Mouse (Mus musculus) forebrain, embryonic 14.5 days (tissue): ENCODE measurements around the gene Rorc. TPM values are rescaled to one million over a fixed set of nuclear protein-coding genes. Genes with fewer than 3 reads are reported as not detected.

ENCODE experiments used
- ATAC-seq: fragments of 200-750 bp; cut with Nextera tagmentation; 2 replicates; pipeline ENCODE4 v1.8.0; 2017; ENCODE audit warnings: mild to moderate bottlenecking, moderate library complexity
- DNase-seq: peaks from one replicate; pipeline ENCODE4 v3.0.0-alpha.2; 2015; ENCODE audit warnings: low spot score
- H3K27ac ChIP-seq: fragments of 300-500 bp; sonication (generic); 2 replicates; pipeline ENCODE4 v1.5.1; 2014; ENCODE audit warnings: low read depth, mild to moderate bottlenecking, control low read depth, low read length, moderate library complexity
- H3K27me3 ChIP-seq: fragments of 300-500 bp; sonication (generic); replicated peaks from 2 replicates; pipeline ENCODE4 v1.6.1; 2014; ENCODE audit warnings: low read length, control low read depth, mixed read lengths; ENCODE audit not compliant: control insufficient read depth, insufficient read depth
- H3K36me3 ChIP-seq: fragments of 300-500 bp; sonication (generic); 2 replicates; pipeline ENCODE4 v1.6.1; 2014; ENCODE audit warnings: low read length, control low read depth; ENCODE audit not compliant: control insufficient read depth, insufficient read depth
- H3K4me1 ChIP-seq: fragments of 300-500 bp; sonication (generic); 2 replicates; pipeline ENCODE4 v1.6.1; 2014; ENCODE audit warnings: antibody characterized with exemption, low read length, control low read depth; ENCODE audit not compliant: control insufficient read depth, insufficient read depth
- H3K4me2 ChIP-seq: fragments of 300-500 bp; sonication (generic); 2 replicates; pipeline ENCODE4 v1.6.1; 2014; ENCODE audit warnings: mild to moderate bottlenecking, control low read depth, low read length
- H3K4me3 ChIP-seq: fragments of 300-500 bp; sonication (generic); 2 replicates; pipeline ENCODE4 v1.5.1; 2014; ENCODE audit warnings: low read depth, low read length, control low read depth
- H3K9ac ChIP-seq: fragments of 300-500 bp; sonication (generic); 2 replicates; pipeline ENCODE4 v1.6.1; 2014; ENCODE audit warnings: mild to moderate bottlenecking, low read length, control low read depth, moderate library complexity
- H3K9me3 ChIP-seq: fragments of 300-500 bp; sonication (generic); replicated peaks from 2 replicates; pipeline ENCODE4 v1.6.1; 2016; ENCODE audit warnings: low read length, control low read depth, mixed read lengths; ENCODE audit not compliant: control insufficient read depth
- WGBS: fragments of 180-500 bp; shearing (Covaris S2); extraction: QIAGEN DNeasy Blood & Tissue Kit; methylation state at CpG from one replicate; pipeline ENCODE4 v1.1.7; 2014; 5-methylcytosine and 5-hydroxymethylcytosine counted together
- polyA plus RNA-seq: library from polyadenylated mRNA; unstranded; fragments of >200 nt; fragmentation: Nextera tagmentation; extraction: Ambion mirVana; gene quantifications from 2 replicates; pipeline ENCODE4 v1.2.1, GENCODE M21; 2014

The Rorc gene
- polyA plus RNA-seq, 1 experiment from 2014 or later, result 1.4 TPM

DNA sequence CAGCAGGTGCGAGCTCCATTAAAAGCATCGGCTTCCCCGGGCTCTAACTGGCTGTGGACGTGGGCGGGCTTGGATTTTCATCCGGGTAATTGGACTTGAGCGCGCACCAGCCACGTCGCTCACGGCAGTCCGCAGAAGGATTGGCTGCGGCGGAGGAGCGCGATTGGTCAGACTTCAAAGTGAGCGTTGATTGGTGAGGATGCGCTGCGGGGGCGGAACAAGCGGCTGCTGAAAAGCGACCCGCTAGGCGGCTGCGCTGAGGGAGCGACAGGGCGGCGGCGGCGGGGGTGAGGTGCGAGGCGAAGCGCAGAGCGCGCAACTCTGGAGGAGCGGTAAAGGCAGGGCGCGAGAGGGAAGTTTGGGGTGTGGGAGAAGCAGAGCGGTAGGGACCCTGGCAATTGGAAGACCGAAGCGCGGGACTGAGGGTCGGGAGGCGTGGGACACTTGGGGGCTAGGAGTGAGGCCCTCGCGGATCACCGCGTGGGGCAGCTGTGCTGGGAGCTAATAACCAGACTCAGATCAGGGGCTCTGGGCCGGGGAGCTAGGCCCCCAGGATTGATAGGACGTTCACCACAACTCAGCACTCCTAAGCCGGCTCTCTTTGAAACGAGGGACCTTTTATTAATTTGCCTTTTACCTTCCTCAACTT, 40.6 kb downstream of the Rorc start, which contains the start of gene Tdrkh:
Tdrkh (plus strand) TSS at position 243 of the 649 bp plus-strand sequence.
- ATAC-seq, result peak; percentile 100

DNA sequence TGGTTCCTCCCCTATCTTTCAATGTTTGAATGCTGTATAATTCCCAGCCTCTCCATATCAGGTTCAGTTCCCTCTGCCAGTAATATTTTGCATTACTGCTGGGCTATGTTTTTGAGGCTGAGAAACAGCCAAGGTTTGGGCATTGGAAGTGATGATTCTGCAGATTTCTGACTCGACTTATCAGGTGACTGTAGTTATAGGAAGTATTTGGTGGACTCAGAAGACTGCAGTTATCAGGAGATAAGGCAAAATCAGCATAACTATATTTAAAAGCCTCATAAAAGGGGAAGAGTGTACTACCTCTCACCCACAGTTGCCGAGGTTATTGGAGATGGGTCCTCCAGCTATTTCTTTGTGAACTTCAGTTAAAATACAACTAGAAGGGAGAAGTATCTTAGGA, 58.4 kb downstream of the Rorc start:
- H3K9me3 ChIP-seq, result no peaks in the 10 kb centered on the region
- peaks cover 47% of the 10 kb centered on the region for H3K36me3 ChIP-seq
- H3K27me3 ChIP-seq, result no peaks in the 10 kb centered on the region
- WGBS, result 89% methylated on average over 2 of the region's 2 CpGs
- H3K4me3 ChIP-seq, result no peak overlapping the region
- H3K4me1 ChIP-seq, result no peaks in the 10 kb centered on the region
- no peak overlapping the region for H3K9ac ChIP-seq
- ATAC-seq (no peak), DNase-seq (no peak)
- no peak overlapping the region for H3K27ac ChIP-seq
- no peak overlapping the region for H3K4me2 ChIP-seq

More for the DNA sequence above, 40.6 kb downstream of the Rorc start, which contains the start of gene Tdrkh:
- Histone ChIP-seq H3K27ac (peak within 1 kb of the TSS; percentile 67), H3K4me1 (0 out of 2 replicates have a peak, but pooled peaks cover 7% of the 10 kb centered on the region), H3K9ac (peak within 1 kb of the TSS; percentile 76), H3K4me3 (peak within 1 kb of the TSS; percentile 57), H3K27me3 (no peaks in the 10 kb centered on the region), H3K36me3 (no peaks in the 10 kb centered on the region), H3K9me3 (no peaks in the 10 kb centered on the region), H3K4me2 (peak within 1 kb of the TSS; percentile 89)
- 7% methylated on average over 52 of the region's 52 CpGs for WGBS
- DNase-seq, result peak; percentile 99

DNA sequence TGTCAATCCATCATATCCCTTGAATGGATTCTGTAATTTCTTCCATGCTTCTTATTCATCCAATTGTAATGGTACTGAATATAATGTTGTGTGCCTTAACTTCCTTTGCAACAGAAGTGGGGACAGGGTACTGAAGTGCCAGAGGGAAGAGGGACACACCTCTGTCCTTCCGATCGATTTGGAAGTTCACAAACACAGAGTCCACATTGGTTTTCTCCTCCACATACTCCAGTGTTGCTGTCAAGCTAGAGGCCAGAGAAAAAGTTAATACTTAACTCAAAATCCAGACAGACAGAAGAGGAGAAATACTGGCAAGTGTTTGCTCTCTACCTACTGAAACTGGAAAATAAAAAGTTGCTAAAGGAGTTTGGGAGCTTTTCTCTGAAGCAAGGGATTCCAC, 61.7 kb downstream of the Rorc start:
- ATAC-seq, result no peak
- H3K4me3 ChIP-seq, result no peak overlapping the region
- H3K27me3 ChIP-seq, result no peaks in the 10 kb centered on the region
- H3K4me1 ChIP-seq, result no peaks in the 10 kb centered on the region
- 94% methylated on average over 2 of the region's 2 CpGs for WGBS
- H3K27ac ChIP-seq, result no peak overlapping the region
- H3K9me3 ChIP-seq, result no peaks in the 10 kb centered on the region
- H3K9ac ChIP-seq, result no peak overlapping the region
- H3K4me2 ChIP-seq, result no peak overlapping the region
- DNase-seq, result no peak
- H3K36me3 ChIP-seq, result peaks cover 19% of the 10 kb centered on the region

DNA sequence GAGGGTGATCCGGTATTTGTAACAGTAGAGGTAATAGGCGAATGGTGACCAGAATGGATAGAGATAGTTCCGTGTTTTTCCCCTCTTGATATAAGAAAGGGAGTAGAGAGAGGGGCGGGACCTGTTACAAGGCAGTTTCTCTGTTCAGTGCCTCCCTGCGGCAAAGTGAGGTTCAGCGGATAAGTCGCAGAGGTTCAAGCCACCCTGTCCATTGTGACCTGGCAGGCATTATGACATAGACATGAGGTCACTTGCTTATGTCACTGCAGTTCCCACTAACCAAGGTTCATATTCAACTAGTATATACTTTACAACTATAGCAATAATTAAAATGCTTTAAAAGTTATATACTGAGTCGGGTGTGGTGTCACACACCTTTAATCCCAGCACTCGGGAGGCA, 63.8 kb downstream of the Rorc start:
- WGBS, result 86% methylated on average over 9 of the region's 9 CpGs
- ATAC-seq, result no peak
- Histone ChIP-seq H3K27ac (no peak overlapping the region), H3K9ac (no peak overlapping the region), H3K36me3 (no peaks in the 10 kb centered on the region), H3K9me3 (no peaks in the 10 kb centered on the region), H3K4me2 (no peak overlapping the region), H3K4me1 (no peaks in the 10 kb centered on the region), H3K27me3 (no peaks in the 10 kb centered on the region), H3K4me3 (no peak overlapping the region)
- no peak for DNase-seq

DNA sequence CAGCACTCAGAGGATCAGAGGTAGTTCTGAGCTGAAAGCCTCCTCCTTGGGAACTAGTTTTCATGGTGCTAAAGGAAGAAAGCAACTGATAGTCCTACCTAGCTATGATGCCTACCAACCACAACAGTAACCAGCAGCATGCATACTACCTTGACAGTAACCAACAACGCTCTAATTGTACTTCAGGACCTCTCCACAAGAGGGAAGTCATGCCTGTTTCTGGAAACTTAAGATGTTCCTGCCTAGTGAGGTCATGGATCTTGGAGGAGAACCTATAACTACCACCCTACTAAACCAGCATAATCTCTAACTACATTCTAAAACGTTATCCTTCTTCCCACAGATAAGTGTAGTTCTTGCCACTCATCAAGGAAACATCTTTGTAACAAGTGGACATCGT, 68.6 kb downstream of the Rorc start:
- peak; percentile 23 for DNase-seq
- H3K27ac ChIP-seq, result no peak overlapping the region
- H3K4me2 ChIP-seq, result no peak overlapping the region
- peaks cover 17% of the 10 kb centered on the region for H3K36me3 ChIP-seq
- ATAC-seq, result no peak
- H3K4me3 ChIP-seq, result no peak overlapping the region
- peaks cover 2% of the 10 kb centered on the region; the same call in 1 of the 2 replicates for H3K4me1 ChIP-seq
- H3K9ac ChIP-seq, result no peak overlapping the region
- no peaks in the 10 kb centered on the region for H3K9me3 ChIP-seq
- WGBS, result 42% methylated on average over 3 of the region's 3 CpGs
- no peaks in the 10 kb centered on the region for H3K27me3 ChIP-seq

DNA sequence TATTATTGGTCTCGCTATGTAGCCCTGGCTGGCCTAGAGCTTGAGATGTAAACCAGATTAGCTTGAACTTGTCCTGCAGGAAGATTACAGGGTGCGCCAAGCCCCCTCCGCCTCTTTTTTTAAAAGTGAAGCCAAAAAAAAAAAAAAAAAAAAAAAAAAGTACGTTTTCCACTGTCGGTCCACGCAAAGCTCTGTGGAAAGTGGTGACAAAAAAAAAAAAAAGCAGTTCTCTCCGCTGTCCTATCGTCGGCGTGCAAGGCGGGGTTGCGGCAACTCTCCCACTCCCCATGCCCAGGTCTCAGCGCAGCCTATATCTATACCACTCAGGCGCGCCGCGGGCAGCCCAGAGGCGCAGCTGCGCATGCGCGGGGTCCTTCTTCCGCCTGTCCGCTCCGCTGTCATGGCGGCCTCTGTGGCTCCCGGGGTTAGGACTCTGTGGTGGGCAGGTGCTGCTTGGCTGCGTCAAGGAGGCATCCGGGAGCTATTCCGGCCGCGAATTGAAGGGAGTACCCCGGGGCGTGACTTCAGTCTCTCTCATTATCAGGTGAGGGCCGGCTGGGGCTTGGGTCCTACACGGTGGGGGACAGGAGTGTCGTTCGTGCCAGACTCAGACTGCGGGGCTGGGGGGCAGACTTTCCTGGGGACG, 70.5 kb downstream of the Rorc start, which contains the start of gene Mrpl9:
Mrpl9 (plus strand) TSS at position 368 of the 646 bp plus-strand sequence.
- peak; percentile 97 for DNase-seq
- no peaks in the 10 kb centered on the region for H3K27me3 ChIP-seq
- peaks cover 2% of the 10 kb centered on the region; the same call in 1 of the 2 replicates for H3K4me1 ChIP-seq
- WGBS, result under 1% methylated on average over 39 of the region's 39 CpGs
- peaks cover 36% of the 10 kb centered on the region for H3K36me3 ChIP-seq
- peak within 1 kb of the TSS; percentile 91 for H3K4me2 ChIP-seq
- ATAC-seq, result peak; percentile 98
- peak within 1 kb of the TSS; percentile 94 for H3K4me3 ChIP-seq
- no peaks in the 10 kb centered on the region for H3K9me3 ChIP-seq
- H3K27ac ChIP-seq, result 0 out of 2 replicates have a peak within 1 kb of the TSS, but pooled peaks have one; percentile 27
- H3K9ac ChIP-seq, result peak within 1 kb of the TSS; percentile 88

DNA sequence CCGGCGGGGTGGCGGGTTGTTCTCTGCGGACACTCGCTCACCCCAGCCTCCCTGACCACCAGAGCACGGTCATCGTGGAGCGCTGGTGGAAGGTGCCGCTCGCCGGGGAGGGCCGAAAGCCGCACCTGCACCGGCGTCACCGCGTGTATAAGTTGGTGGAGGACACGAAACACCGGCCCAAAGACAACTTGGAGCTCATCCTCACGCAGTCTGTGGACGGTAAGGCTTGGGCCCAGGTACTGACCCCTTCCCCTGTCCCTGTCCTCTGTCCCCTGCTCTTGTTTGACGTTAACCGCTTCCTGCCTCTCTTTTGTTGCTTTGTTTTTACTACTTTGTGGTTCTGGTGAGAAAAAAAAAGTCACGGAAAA, 71.0 kb downstream of the Rorc start, which contains the start of gene Oaz3:
Oaz3 (minus strand) TSS at position 319 of the 368 bp plus-strand sequence.
- H3K9ac ChIP-seq, result peak within 1 kb of the TSS; percentile 88
- under 1% methylated on average over 24 of the region's 24 CpGs for WGBS
- H3K27me3 ChIP-seq, result no peaks in the 10 kb centered on the region
- no peak for DNase-seq
- peak within 1 kb of the TSS; percentile 91 for H3K4me2 ChIP-seq
- H3K9me3 ChIP-seq, result no peaks in the 10 kb centered on the region
- peaks cover 41% of the 10 kb centered on the region for H3K36me3 ChIP-seq
- H3K4me3 ChIP-seq, result peak within 1 kb of the TSS; percentile 94
- ATAC-seq, result no peak
- H3K27ac ChIP-seq, result 0 out of 2 replicates have a peak within 1 kb of the TSS, but pooled peaks have one; percentile 27
- peaks cover 2% of the 10 kb centered on the region; the same call in 1 of the 2 replicates for H3K4me1 ChIP-seq
